Mouse (Mus musculus) erythroid progenitor cell, adult 5-6 weeks (primary cell): ENCODE data around the gene Rsph6a. TPM values are rescaled to one million over a fixed set of nuclear protein-coding genes. Genes with fewer than 3 reads are reported as not detected.
A peak's percentile ranks its signal among the peaks of the same experiment; 100 is the strongest.

Experiments
- ATAC-seq: replicated peaks from 2 replicates; pipeline ENCODE4 v1.8.0; 2016; ENCODE audit warnings: moderate number of reproducible peaks, mild to moderate bottlenecking, moderate TSS enrichment, inconsistent platforms; ENCODE audit not compliant: poor library complexity, low FRiP score, severe bottlenecking
- total RNA-seq, 2 experiments: library from RNA; stranded (forward) in 1 of 2; stranded (reverse) in 1 of 2; fragments of 150-400 nt in 1 of 2; fragments of 186-747, 209-891 nt in 1 of 2; gene quantifications; 2 replicates each; pipeline versions ENCODE4 v1.2.3 to v1.2.4; 2015 to 2017; ENCODE audit warnings: low replicate concordance in 2 of 2

The Rsph6a gene
- total RNA-seq (2015; ENCODE audit: low replicate concordance) (not detected in 2 replicates), total RNA-seq (2017; ENCODE audit: low replicate concordance) (not detected in 2 replicates)

GRCm38 (mm10) chr7:19054047-19054776, at the start of gene Rsph6a:
Gene Rsph6a (plus strand): TSS chr7:19054690.
- ATAC-seq: no peak

- ATAC-seq: no peak
Measured at GRCm38 (mm10) chr7:19005417-19006121, 48.9 kb upstream of the Rsph6a start.

GRCm38 (mm10) chr7:19006476-19006875, 48.0 kb upstream of the Rsph6a start:
- ATAC-seq: peak; percentile 53

- ATAC-seq: no peak
Measured at GRCm38 (mm10) chr7:19007026-19007977, 47.2 kb upstream of the Rsph6a start.

- ATAC-seq: no peak
Measured at GRCm38 (mm10) chr7:19010581-19010980, 43.9 kb upstream of the Rsph6a start.

- ATAC-seq: no peak
Measured at GRCm38 (mm10) chr7:19012025-19012621, 42.4 kb upstream of the Rsph6a start.

- ATAC-seq: no peak
Measured at GRCm38 (mm10) chr7:19012882-19013281, 41.6 kb upstream of the Rsph6a start.

- ATAC-seq: no peak
Measured at GRCm38 (mm10) chr7:19014452-19014851, 40.0 kb upstream of the Rsph6a start.

GRCm38 (mm10) chr7:19016042-19016441, 38.4 kb upstream of the Rsph6a start:
- ATAC-seq: no peak

GRCm38 (mm10) chr7:19017909-19018308, 36.6 kb upstream of the Rsph6a start:
- no peak for ATAC-seq

GRCm38 (mm10) chr7:19021048-19021447, 33.4 kb upstream of the Rsph6a start:
- ATAC-seq: no peak

- no peak for ATAC-seq
Measured at GRCm38 (mm10) chr7:19022189-19022958, 32.1 kb upstream of the Rsph6a start.

GRCm38 (mm10) chr7:19023357-19023814, 31.1 kb upstream of the Rsph6a start, which contains the start of gene Foxa3:
Gene Foxa3 (minus strand): TSS chr7:19023538.
- peak; percentile 40 for ATAC-seq

- ATAC-seq: peak; percentile 94
Measured at GRCm38 (mm10) chr7:19024096-19024506, 30.4 kb upstream of the Rsph6a start, which contains the start of gene Sympk. Gene Sympk (plus strand): TSS chr7:19024377.

GRCm38 (mm10) chr7:19024581-19025255, 29.8 kb upstream of the Rsph6a start:
- peak; percentile 30; the same call in 1 of the 2 replicates for ATAC-seq

GRCm38 (mm10) chr7:19028067-19028466, 26.4 kb upstream of the Rsph6a start:
- no peak for ATAC-seq

GRCm38 (mm10) chr7:19029084-19029653, 25.3 kb upstream of the Rsph6a start:
- peak; percentile 74 for ATAC-seq

GRCm38 (mm10) chr7:19031641-19032040, 22.8 kb upstream of the Rsph6a start:
- no peak for ATAC-seq
